Mouse (Mus musculus) lung, postnatal 10 days (tissue): ENCODE data around the gene Rnaseh2c.
A peak's percentile ranks its signal among the peaks of the same experiment; 100 is the strongest.

ENCODE experiments used
- DNase-seq: peaks from one replicate; pipeline ENCODE4 v3.0.0; 2021

Rnaseh2c gene

DNA sequence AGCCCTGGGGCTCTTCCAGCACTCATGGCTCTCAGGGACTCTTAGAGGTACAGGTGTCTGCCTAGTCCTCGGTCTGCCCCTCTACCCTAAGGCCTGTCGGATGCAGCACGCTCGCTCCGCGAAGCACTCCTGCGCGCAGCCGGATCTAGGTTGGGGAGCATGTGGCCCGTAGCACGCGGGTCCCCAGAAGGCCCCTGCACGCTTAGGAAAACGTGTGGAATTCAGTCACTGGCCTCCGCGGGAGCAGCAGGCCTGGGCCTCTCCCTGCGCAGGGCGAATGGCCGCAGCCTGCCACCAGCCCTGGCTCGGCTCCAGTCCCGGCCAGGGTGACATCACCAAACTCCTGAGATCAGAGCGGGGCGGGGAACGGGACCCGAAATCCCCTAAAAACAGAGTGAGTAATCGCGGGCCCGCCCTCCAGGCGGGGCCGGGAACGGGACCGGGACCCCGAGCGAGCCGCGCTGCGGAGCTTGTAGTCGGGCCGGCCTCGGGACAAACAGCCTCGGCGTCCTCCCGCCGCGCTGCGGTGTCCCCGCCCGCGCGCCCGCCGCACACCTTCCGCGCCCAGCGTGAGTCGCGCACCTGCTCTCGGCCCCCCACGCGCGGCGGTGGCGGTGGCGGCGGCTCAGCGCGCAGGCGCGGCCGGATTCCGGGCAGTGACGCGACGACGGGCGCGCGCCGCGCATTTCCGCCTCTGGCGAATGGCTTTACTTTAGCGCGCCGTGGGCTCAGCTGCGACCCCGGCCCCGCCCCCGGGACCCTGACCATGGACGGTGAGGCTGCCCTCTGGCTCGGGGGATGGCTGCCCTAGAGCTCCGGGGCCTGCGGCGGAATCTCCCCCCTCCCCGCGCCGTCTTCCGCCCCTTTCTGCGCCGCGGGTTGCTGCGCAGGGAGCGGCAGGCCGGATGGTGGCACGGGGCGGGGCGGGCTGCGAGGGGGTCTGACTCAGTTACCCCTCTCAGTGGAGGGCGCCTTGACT, 35.7 kb downstream of the Rnaseh2c start, which contains the start of gene Rela:
Gene Rela, plus strand, starts transcription at position 415 of the 979 bp plus-strand sequence.
- peak; percentile 95 for DNase-seq

GRCm38 (mm10) chr19:5638416-5639005, 36.8 kb downstream of the Rnaseh2c start:
- no peak for DNase-seq

GRCm38 (mm10) chr19:5640339-5640738, 38.7 kb downstream of the Rnaseh2c start:
- no peak for DNase-seq

GRCm38 (mm10) chr19:5641021-5641420, 39.3 kb downstream of the Rnaseh2c start:
- no peak for DNase-seq

DNA sequence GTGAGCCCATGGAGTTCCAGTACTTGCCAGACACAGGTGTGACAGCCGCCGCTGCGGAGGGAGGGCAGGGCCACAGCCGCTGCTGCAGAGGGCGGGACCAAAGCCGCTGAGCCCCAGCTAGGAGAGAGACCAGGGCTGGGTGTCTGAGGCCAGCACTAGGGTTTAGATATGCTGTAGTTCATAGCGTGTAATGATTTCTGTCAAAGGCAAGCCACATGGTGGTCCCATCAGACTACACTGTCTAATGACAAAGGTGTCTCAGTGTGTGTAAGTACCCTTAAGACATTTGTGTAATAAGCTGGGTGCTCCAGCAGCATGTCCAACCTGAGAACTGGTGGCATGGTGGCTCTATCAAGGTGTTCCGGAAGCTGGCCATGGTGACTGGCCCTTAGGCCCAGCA, 40.0 kb downstream of the Rnaseh2c start:
- DNase-seq: no peak

DNA sequence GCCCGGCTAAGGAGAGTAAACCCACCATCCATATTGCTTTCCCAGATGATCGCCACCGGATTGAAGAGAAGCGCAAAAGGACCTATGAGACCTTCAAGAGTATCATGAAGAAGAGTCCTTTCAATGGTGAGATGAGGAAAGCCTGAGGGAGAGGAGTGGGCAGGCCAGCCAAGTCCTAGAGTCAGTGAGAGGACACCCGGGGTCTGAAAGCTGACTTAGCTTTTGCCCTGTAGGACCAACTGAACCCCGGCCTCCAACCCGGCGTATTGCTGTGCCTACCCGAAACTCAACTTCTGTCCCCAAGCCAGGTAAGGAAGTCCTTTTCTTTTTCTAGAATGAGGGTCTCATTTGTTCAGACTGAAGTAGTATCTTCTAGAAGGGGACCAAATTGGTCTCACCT, 43.6 kb downstream of the Rnaseh2c start:
- DNase-seq: no peak

GRCm38 (mm10) chr19:5646731-5647330, 45.2 kb downstream of the Rnaseh2c start:
- no peak for DNase-seq

DNA sequence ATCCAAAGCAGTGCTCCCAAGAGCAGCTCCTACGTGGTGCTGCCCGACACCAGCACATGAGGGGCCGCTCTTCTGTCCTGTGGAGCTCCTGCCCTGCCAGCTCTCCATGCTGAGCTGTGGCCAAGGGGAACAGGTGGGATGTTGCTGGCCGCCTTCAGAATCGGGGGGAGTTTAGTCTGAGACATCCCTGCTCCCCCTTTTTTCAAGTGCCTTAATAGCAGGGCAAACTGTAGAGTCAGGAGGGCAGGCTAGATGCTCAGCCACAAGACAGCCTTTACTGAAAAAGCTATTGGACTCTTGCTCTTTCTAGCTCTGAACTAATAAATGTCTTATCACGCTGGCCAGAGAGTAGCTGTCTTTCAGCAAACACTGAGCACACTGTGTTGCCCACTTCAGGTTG, 46.1 kb downstream of the Rnaseh2c start:
- no peak for DNase-seq

DNA sequence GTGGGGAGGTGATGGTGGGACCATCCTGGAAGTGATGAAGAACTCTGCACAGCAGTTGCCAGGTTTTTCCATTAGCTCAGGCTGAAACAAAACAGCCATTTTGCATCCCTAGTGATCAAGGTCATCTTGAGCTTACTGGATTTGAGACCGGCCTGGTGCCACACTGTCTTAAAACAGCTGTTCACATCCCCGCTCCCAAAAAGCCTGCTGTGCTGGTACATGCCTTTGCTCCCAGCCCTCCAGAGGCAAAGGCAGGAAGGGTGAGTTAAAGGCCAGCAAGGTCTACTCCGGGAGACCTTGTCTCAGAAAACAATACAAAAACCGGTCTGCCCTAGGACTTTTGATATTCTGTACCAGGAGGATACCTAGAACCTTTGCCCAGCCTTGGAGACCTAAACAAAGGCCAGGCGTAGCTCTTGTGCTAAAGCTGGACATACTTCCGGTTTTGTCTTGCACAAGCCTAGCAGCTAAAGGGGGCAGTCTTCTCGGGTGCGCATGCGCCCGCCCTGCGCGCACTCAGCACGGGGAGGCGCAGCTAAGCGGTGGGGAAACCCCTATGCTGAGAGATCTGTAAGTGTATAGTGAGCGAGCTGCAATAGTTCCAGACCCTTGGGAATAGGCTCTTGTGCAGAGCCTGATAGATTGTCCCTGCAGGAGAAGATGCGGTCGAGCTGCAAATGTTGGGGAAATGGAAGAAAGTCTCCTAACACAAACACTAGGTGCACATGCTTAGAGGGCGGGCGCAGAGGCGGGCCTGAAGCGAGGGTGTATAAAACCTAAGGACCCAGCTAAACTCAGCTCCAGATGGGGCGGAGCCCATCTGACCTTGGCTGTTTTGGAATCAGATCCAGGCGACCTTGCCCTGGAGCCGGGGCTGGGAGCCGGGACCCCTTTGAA, 47.0 kb downstream of the Rnaseh2c start:
- DNase-seq: peak; percentile 91

DNA sequence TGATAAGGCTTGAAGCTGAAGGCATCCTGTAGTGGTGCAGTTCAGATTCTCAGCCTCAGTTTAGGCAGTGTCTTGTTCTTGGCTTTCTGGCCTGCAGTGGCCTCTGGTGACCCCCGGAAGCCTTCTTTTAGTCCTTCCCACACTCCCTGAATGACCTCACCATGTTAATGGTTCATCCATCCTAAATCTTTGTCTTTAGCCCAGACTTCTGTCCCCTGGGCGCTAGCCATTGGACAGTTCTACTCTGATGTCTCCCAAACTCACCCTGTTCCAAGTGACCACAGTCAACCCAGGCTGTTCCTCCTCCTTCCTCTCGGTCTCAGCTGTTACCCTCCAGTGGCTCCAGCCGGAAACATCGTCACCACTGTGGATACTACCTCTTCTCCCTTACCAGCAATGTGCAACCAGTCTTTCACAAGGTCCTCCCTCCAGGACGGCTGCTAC, 47.6 kb downstream of the Rnaseh2c start:
- peak; percentile 62 for DNase-seq

GRCm38 (mm10) chr19:5651502-5652274, 50.0 kb downstream of the Rnaseh2c start:
- DNase-seq: no peak

GRCm38 (mm10) chr19:5652570-5652969, 50.9 kb downstream of the Rnaseh2c start:
- DNase-seq: no peak

DNA sequence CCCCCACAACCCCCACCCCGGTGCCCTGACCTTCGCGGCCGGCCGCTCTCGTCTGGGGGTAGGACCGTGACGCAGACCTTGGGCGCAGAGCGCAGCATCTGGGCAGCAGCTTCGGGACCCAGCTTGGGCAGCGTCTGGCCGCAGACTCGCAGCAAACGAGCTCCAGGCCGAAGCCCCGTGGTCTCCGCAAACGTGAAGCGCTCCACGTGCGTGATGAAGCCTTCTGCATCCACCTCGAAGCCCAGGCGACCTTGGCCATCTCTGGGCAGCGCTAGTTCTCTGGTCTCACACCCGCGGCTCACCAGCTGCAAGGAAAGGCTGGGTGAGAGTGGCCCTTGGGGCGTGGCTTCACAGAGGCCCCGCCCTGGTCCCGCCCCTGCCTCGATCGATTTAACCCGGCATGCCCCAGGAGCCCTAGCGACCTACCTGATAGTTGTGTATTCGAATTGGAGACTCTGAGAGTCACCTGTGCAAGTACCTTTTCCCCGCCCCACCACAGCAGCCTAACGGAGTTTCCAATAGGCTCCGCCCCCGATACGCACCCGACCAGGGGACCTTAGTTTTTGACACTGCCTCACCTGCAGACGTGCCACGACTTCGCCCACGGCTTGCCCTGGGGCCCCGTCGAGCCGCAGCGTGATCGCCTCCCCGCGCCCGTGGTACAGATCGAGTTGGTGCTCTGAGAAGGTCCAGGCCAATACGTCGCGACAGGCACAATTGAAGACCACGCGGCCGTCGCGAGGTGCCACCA, 52.5 kb downstream of the Rnaseh2c start:
- no peak for DNase-seq

- DNase-seq: no peak
Observed at GRCm38 (mm10) chr19:5654720-5655298, 53.1 kb downstream of the Rnaseh2c start.
